Mouse (Mus musculus): ENCODE data around the gene Kctd21. TPM values are rescaled to one million over a fixed set of nuclear protein-coding genes. Genes with fewer than 3 reads are reported as not detected.

Kctd21 gene
- polyA plus RNA-seq (2012; rRNA removed): 1.5 and 3.1 TPM in 2 replicates

DNA sequence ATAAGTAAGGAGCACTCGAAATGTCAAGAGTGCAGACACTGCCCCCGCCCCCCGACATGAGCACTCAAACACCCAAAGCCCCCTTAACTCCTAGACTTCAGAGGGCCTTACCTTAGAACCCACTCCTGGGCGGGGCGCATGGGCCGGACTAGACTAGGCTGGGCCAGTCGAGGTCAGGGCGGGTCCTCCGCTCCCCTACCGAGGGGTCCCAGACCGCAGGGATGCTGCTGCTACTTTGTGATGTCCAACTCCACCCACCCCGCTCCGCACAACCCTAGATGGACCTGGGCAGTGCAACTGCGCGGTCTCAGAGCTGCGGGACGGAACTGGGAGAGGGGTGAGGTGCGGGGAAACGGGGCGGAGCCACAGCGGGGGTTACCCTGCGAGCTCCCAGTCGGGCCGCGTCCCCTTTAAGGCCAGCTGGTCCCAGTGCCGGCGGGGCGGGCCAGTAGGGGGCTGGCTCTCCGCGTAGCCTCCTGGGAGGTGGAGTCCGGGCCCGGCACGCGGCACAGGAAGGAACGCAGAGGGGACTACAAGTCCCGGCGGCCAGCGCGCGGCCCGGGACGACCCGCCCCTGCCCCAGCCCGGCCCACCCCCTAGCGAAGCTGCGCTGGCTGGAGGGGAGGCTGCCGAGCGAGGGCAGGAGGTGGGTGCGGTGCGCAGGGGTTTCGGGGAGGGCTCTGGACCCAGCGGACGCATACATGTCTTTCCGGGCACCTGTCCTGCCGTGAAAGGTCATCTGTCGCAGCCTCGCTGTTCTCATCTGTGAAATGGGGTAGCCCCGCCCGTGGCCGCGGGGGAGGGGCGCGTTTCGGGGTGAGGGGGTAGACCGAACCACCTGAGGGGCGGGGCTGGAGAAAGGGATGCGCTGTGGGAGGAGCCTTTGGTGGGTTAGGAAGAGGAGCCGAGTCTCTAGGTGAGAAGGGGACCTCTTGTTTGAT lies at the start of gene Kctd21, which contains the start of gene Usp35:
TSS of gene Kctd21 (plus strand) at position 602 of the 941 bp plus-strand sequence.
TSS of gene Usp35 (minus strand) at position 295 of the 941 bp plus-strand sequence.

Other genes with a start within 250 kb of the Kctd21 start
- 2.8 and 3.4 TPM in 2 replicates for gene Usp35, start 307 bp upstream of the Kctd21 start, polyA plus RNA-seq (2012; rRNA removed)
- 2.7 and 4.0 TPM in 2 replicates for gene Alg8, start 39.3 kb downstream of the Kctd21 start, polyA plus RNA-seq (2012; rRNA removed)
- 68.5 and 78.2 TPM in 2 replicates for gene Ndufc2, start 67.7 kb downstream of the Kctd21 start, polyA plus RNA-seq (2012; rRNA removed)
- gene Thrsp, start 85.4 kb downstream of the Kctd21 start, polyA plus RNA-seq (2012; rRNA removed): 4.2 and 8.2 TPM in 2 replicates
- 6.6 and 7.3 TPM in 2 replicates for gene Kctd14, start 119.0 kb downstream of the Kctd21 start, polyA plus RNA-seq (2012; rRNA removed)
- gene Ints4, start 148.6 kb downstream of the Kctd21 start, polyA plus RNA-seq (2012; rRNA removed): 29.7 and 32.5 TPM in 2 replicates
- gene Aamdc, start 247.2 kb downstream of the Kctd21 start, polyA plus RNA-seq (2012; rRNA removed): 3.5 TPM in 2 replicates
- 0.17 and 0.29 TPM in 2 replicates for gene Rsf1, start 247.6 kb downstream of the Kctd21 start, polyA plus RNA-seq (2012; rRNA removed)

Data from stomach, adult 2 months (tissue).